Mouse (Mus musculus) myocyte (in vitro differentiated cells): ENCODE results near the gene Cxcr6. TPM values are rescaled to one million over a fixed set of nuclear protein-coding genes. Genes with fewer than 3 reads are reported as not detected.

Source experiments
- H3K27me3 ChIP-seq: one replicate; pipeline ENCODE4 v1.6.1; 2011; ENCODE audit not compliant: control insufficient read depth, insufficient read depth, insufficient read length
- H3K36me3 ChIP-seq: one replicate; pipeline ENCODE4 v1.6.1; 2011; ENCODE audit not compliant: control insufficient read depth, insufficient read depth
- H3K4me2 ChIP-seq: one replicate; pipeline ENCODE4 v1.6.1; 2011; ENCODE audit warnings: low read depth, control low read depth
- H3K4me3 ChIP-seq: one replicate; pipeline ENCODE4 v1.5.1; 2011; ENCODE audit warnings: mild to moderate bottlenecking, control low read depth, moderate library complexity
- H3K79me2 ChIP-seq: one replicate; pipeline ENCODE4 v1.6.1; 2011; ENCODE audit not compliant: control insufficient read depth, insufficient read depth
- H3ac ChIP-seq: one replicate; pipeline ENCODE4 v1.6.1; 2011; ENCODE audit not compliant: control insufficient read depth, insufficient read length
- CEBPB ChIP-seq: IDR thresholded peaks from 2 replicates; pipeline ENCODE4 v1.6.1; 2011; ENCODE audit warnings: mild to moderate bottlenecking, moderate library complexity; ENCODE audit not compliant: poor library complexity, insufficient read depth, severe bottlenecking
- E2F4 ChIP-seq: IDR thresholded peaks from one replicate; pipeline ENCODE4 v1.6.1; 2011; ENCODE audit warnings: mild to moderate bottlenecking, control low read depth, moderate library complexity; ENCODE audit not compliant: insufficient read depth
- MAX ChIP-seq: IDR thresholded peaks from one replicate; pipeline ENCODE4 v1.6.1; 2011; ENCODE audit warnings: low read depth, mild to moderate bottlenecking, control low read depth
- MYOD1 ChIP-seq, 3 experiments: IDR thresholded peaks; one replicate each; pipeline ENCODE4 v1.6.1; 2011; ENCODE audit warnings: control low read depth in 2 of 3, low read depth in 2 of 3, mild to moderate bottlenecking in 2 of 3, moderate library complexity in 1 of 3; ENCODE audit not compliant: insufficient read length in 2 of 3, control insufficient read depth in 1 of 3
- MYOG ChIP-seq, 3 experiments: IDR thresholded peaks; one replicate each; pipeline ENCODE4 v1.6.1; 2011; ENCODE audit warnings: control low read depth in 2 of 3, low read depth in 2 of 3, mild to moderate bottlenecking in 2 of 3; ENCODE audit not compliant: insufficient read length in 2 of 3, control insufficient read depth in 1 of 3, insufficient read depth in 1 of 3
- POLR2A ChIP-seq: IDR thresholded peaks from one replicate; pipeline ENCODE4 v1.6.1; 2011; ENCODE audit warnings: low read depth, mild to moderate bottlenecking, control low read depth, moderate library complexity; ENCODE audit not compliant: insufficient read length
- POLR2AphosphoS2 ChIP-seq: IDR thresholded peaks from one replicate; pipeline ENCODE4 v1.6.1; 2011; ENCODE audit warnings: low read depth, control low read depth; ENCODE audit not compliant: insufficient read length
- REST ChIP-seq: IDR thresholded peaks from one replicate; pipeline ENCODE4 v1.6.1; 2011; ENCODE audit warnings: mild to moderate bottlenecking, control low read depth, moderate library complexity; ENCODE audit not compliant: insufficient read depth, insufficient read length
- SRF ChIP-seq: IDR thresholded peaks from one replicate; pipeline ENCODE4 v1.6.1; 2011; ENCODE audit warnings: low read depth; ENCODE audit not compliant: control insufficient read depth, insufficient read length
- TCF12 ChIP-seq: IDR thresholded peaks from one replicate; pipeline ENCODE4 v1.6.1; 2011; ENCODE audit warnings: mild to moderate bottlenecking, control low read depth; ENCODE audit not compliant: poor library complexity, insufficient read depth, severe bottlenecking
- TCF3 ChIP-seq: IDR thresholded peaks from one replicate; pipeline ENCODE4 v1.6.1; 2011; ENCODE audit warnings: low read depth, control low read depth; ENCODE audit not compliant: insufficient read length
- USF1 ChIP-seq: IDR thresholded peaks from one replicate; pipeline ENCODE4 v1.6.1; 2011; ENCODE audit warnings: low read depth, mild to moderate bottlenecking, control low read depth, moderate library complexity
- polyA plus RNA-seq: library from polyadenylated mRNA; unstranded; fragments of >200 nt; fragmentation: generic; extraction: Trizol; gene quantifications from one replicate; pipeline ENCODE4 v1.2.1, GENCODE M21; 2012; ENCODE audit warnings: missing spikeins

Cxcr6 gene
- polyA plus RNA-seq, 1 experiment = 0.52 TPM

DNA sequence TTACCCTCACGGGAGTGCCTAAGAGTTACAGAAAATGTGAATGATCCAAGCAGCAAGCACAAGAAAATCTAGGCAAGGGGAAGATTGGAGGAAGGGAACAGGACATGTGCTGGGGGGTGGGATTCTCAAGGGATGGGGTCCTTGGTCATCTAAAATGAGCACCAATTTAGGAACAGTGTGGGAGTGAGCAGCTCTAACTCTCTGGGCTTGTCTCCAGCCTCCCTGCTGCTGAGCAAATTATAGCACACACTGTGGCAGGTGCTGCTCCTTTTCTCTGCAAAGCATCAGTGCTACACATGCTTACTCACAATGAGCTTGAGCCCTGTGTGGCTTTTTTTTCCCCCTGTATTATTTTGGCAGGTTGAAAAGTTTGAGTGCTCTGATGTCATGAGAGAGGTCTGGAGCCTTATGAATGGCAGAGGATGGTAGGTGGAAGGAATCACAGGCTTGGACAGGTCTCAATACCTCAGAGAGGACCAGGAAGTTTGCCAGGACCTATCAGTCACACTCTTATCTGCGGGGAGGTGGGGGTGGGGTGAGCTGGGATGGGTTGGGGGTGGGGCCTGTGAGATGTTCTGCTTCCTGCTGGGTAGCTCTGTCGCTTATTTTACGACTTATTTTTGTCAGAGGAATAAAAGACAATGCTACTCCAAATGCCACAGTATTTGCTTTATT lies 17.3 kb upstream of the Cxcr6 start:
- no peak overlapping the region for H3K4me3 ChIP-seq
- H3K4me2 ChIP-seq = no peak overlapping the region
- H3K27me3 ChIP-seq = no peaks in the 10 kb centered on the region
- no peak for TF ChIP-seq USF1
- TF ChIP-seq TCF12 = no peak
- TF ChIP-seq E2F4 = no peak
- peak in 1 of 3 experiments; percentile 12 for TF ChIP-seq MYOG (IDR thresholded peaks at IDR 0.05; ENCODE audit: control insufficient read depth in 1 of 3, insufficient read depth in 1 of 3, insufficient read length in 2 of 3, low read depth in 2 of 3)
- TF ChIP-seq REST = no peak
- TF ChIP-seq TCF3 = no peak
- peak in 1 of 3 experiments; percentile 70 for TF ChIP-seq MYOD1 (IDR thresholded peaks at IDR 0.05; ENCODE audit: control insufficient read depth in 1 of 3, insufficient read length in 2 of 3, low read depth in 2 of 3)
- TF ChIP-seq POLR2AphosphoS2 = no peak
- TF ChIP-seq POLR2A = no peak
- no peak for TF ChIP-seq CEBPB
- TF ChIP-seq SRF = no peak
- no peak for TF ChIP-seq MAX
- peaks cover 32% of the 10 kb centered on the region for H3K36me3 ChIP-seq
- H3ac ChIP-seq = no peak overlapping the region
- no peaks in the 10 kb centered on the region for H3K79me2 ChIP-seq

DNA sequence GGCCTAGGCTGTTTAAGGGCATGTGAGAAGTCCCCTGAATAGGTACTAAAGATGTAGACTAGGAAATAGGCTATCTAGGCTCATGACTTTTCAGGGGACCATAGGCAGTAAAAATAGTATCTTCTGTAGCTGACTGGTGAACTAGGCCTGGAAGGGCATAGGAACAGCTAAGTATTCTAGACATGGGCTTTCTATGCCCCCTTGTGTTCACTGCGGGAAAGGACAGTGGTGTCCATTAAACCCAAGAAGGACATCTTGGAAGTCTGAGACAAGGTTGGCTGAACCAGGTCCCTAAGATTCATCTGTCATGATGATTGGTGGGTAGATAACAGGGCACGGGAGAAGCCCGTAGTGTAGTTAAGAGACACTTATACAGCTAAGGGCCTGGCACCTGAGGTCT lies 10.1 kb upstream of the Cxcr6 start:
- H3ac ChIP-seq = no peak overlapping the region
- peaks cover 47% of the 10 kb centered on the region for H3K36me3 ChIP-seq
- TF ChIP-seq E2F4 (no peak), MAX (no peak), MYOD1 (IDR thresholded peaks at IDR 0.05; ENCODE audit: control insufficient read depth in 1 of 3, insufficient read length in 2 of 3, low read depth in 2 of 3) (no peak), TCF12 (no peak), CEBPB (no peak), REST (no peak), MYOG (IDR thresholded peaks at IDR 0.05; ENCODE audit: control insufficient read depth in 1 of 3, insufficient read depth in 1 of 3, insufficient read length in 2 of 3, low read depth in 2 of 3) (no peak), USF1 (no peak)
- no peaks in the 10 kb centered on the region for H3K79me2 ChIP-seq
- H3K4me3 ChIP-seq = no peak overlapping the region
- H3K4me2 ChIP-seq = no peak overlapping the region
- no peaks in the 10 kb centered on the region for H3K27me3 ChIP-seq

DNA sequence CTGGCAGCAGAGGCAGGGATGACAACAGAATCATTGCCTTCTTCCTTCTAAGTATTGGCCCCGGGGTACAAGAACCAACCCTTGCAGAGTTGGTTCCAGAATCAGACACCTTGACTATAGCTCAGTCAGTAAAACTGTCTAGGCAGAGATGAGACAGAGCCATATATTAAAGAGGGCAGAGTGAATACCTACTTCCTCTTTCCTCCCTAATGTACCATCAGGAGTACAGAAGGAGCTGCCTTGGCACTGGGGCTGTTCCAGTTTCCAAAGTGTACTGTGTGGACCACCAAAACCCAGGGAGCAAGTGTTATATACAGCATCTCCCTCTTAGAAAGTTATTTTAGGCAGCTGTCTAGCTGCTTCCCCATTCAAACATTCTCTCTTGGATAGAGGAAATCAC lies 4.7 kb upstream of the Cxcr6 start:
- TF ChIP-seq MAX = no peak
- no peak for TF ChIP-seq POLR2A
- TF ChIP-seq SRF = no peak
- no peak for TF ChIP-seq TCF3
- TF ChIP-seq MYOD1 (IDR thresholded peaks at IDR 0.05; ENCODE audit: control insufficient read depth in 1 of 3, insufficient read length in 2 of 3, low read depth in 2 of 3) = no peak
- TF ChIP-seq MYOG (IDR thresholded peaks at IDR 0.05; ENCODE audit: control insufficient read depth in 1 of 3, insufficient read depth in 1 of 3, insufficient read length in 2 of 3, low read depth in 2 of 3) = no peak
- TF ChIP-seq REST = no peak
- no peak for TF ChIP-seq CEBPB
- TF ChIP-seq E2F4 = no peak
- TF ChIP-seq TCF12 = no peak
- TF ChIP-seq USF1 = no peak
- H3K79me2 ChIP-seq = no peaks in the 10 kb centered on the region
- H3K4me3 ChIP-seq = no peak overlapping the region
- H3ac ChIP-seq = no peak overlapping the region
- H3K4me2 ChIP-seq = no peak overlapping the region
- no peaks in the 10 kb centered on the region for H3K27me3 ChIP-seq
- peaks cover 19% of the 10 kb centered on the region for H3K36me3 ChIP-seq

DNA sequence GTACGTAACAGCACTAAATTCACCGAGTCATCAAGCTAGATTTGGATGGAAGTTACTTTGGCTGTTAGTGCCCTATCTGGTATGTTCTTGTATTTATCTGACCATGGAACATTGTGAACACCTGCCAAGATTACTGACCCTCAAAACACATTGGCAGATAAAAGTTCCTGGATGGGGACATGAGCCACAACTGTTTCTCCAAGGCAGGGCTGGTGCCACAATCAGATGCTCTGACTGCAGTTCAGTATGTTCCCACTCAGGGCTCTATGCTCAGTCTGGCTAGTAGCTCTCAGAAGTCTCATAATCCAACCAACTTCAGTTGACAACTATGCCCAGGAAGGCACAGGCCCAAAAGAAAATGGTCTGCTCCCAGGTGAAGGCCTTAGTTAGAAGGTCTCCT lies 3.9 kb upstream of the Cxcr6 start:
- Histone ChIP-seq H3K79me2 (no peaks in the 10 kb centered on the region), H3K4me3 (no peak overlapping the region), H3K27me3 (no peaks in the 10 kb centered on the region), H3K36me3 (peaks cover 19% of the 10 kb centered on the region), H3K4me2 (no peak overlapping the region), H3ac (no peak overlapping the region)
- TF ChIP-seq MYOG (IDR thresholded peaks at IDR 0.05; ENCODE audit: control insufficient read depth in 1 of 3, insufficient read depth in 1 of 3, insufficient read length in 2 of 3, low read depth in 2 of 3) (no peak), TCF3 (no peak)

DNA sequence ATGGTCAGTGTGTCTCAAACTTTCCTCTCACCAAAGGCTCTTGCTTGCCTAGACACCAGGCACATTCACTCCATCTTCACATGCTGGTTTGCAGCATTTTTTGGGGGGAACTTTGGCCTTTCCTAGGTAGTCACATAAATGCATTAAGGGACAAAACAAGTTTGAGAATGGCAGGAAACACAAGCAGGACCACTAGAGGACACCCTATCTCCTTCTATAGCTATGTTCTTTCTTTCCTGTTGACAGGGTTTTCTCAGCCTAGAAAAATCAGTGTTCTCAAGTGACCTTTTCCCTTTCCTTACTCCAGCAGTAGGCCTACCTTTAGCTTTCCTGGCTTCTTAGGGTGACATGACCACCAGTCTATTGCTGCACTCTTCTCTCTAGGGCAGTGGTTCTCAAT lies 3.4 kb upstream of the Cxcr6 start:
- H3K36me3 ChIP-seq = peaks cover 24% of the 10 kb centered on the region
- no peak overlapping the region for H3K4me2 ChIP-seq
- no peaks in the 10 kb centered on the region for H3K27me3 ChIP-seq
- no peaks in the 10 kb centered on the region for H3K79me2 ChIP-seq
- no peak overlapping the region for H3ac ChIP-seq
- TF ChIP-seq TCF3 = no peak
- TF ChIP-seq MYOG (IDR thresholded peaks at IDR 0.05; ENCODE audit: control insufficient read depth in 1 of 3, insufficient read depth in 1 of 3, insufficient read length in 2 of 3, low read depth in 2 of 3) = no peak
- no peak for TF ChIP-seq POLR2AphosphoS2
- no peak for TF ChIP-seq TCF12
- TF ChIP-seq USF1 = no peak
- TF ChIP-seq MAX = no peak
- TF ChIP-seq E2F4 = no peak
- no peak for TF ChIP-seq POLR2A
- TF ChIP-seq MYOD1 (IDR thresholded peaks at IDR 0.05; ENCODE audit: control insufficient read depth in 1 of 3, insufficient read length in 2 of 3, low read depth in 2 of 3) = no peak
- no peak for TF ChIP-seq REST
- no peak for TF ChIP-seq CEBPB
- TF ChIP-seq SRF = no peak
- H3K4me3 ChIP-seq = no peak overlapping the region
